Mouse (Mus musculus) embryonic fibroblast, embryonic 13.5 days (primary cell): ENCODE results near the gene Tbr1.

Experiments used
- CTCF ChIP-seq: IDR thresholded peaks from 2 replicates; pipeline ENCODE4 v1.5.1; 2011; ENCODE audit warnings: mild to moderate bottlenecking, control low read depth, low read length, moderate library complexity, borderline replicate concordance; ENCODE audit not compliant: insufficient read depth
- POLR2A ChIP-seq: IDR thresholded peaks from 2 replicates; pipeline ENCODE4 v1.6.1; 2011; ENCODE audit warnings: low read depth, mild to moderate bottlenecking, control low read depth, low read length, moderate library complexity

DNA sequence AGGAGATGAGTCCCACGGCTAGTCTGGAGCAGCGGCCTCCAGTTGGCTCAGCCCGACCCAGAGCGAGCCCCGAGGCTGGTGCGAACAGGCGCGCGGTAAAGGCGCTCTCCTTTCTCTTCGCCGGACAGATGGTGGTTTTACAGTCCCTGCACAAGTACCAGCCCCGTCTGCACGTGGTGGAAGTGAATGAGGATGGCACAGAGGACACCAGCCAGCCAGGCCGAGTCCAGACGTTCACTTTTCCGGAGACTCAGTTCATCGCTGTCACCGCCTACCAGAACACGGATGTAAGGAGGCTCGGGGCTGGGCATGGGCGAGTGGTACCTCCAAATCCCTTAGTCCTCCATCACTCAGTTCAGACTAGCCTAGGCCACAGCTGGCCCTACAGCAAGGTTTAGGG is 4.4 kb downstream of the Tbr1 start:
- no peak for TF ChIP-seq CTCF
- no peak for TF ChIP-seq POLR2A
